Mouse (Mus musculus): ENCODE data around the gene Gfpt2. TPM values are rescaled to one million over a fixed set of nuclear protein-coding genes. Genes with fewer than 3 reads are reported as not detected.

The Gfpt2 gene
- total and polyA plus RNA-seq, 3 experiments, result 0.04 TPM; not detected in 2

GRCm38 (mm10) chr11:49879950-49880642 lies 86.1 kb downstream of the Gfpt2 start:
- H3K27ac ChIP-seq (ENCODE audit: insufficient read depth, low read depth), result no peak overlapping the region
- dilution Hi-C loops (cut with MboI; ENCODE audit: extremely low pct_ligation_motif_present, extremely low pct_unique_long_range_greater_than_20kb, low sequenced_read_pairs), result no loop called here
- in situ Hi-C loops (cut with MboI; ENCODE audit: low pct_ligation_motif_present, low pct_unique_long_range_greater_than_20kb, low sequenced_read_pairs), result loop anchor here (10.0 kb wide), 1 partner anchor 165 kb away; the partner anchor contains the start of gene Cnot6
- H3K27me3 ChIP-seq (replicated peaks), result no peaks in the 10 kb centered on the region
- TF ChIP-seq PAX5 (IDR thresholded peaks at IDR 0.05; ENCODE audit: low read length), result no peak
- no peak for TF ChIP-seq USF1 (IDR thresholded peaks at IDR 0.05; ENCODE audit: low read depth, low read length)
- TF ChIP-seq POLR2A (IDR thresholded peaks at IDR 0.05; ENCODE audit: low read depth, low read length), result no peak
- no peak for TF ChIP-seq JUND (conservative IDR thresholded peaks at IDR 0.05; ENCODE audit: low read depth, low read length)
- no peak for TF ChIP-seq SIN3A (IDR thresholded peaks at IDR 0.05; ENCODE audit: low read length)
- no peak for TF ChIP-seq EP300 (IDR thresholded peaks at IDR 0.05; ENCODE audit: low read length)
- TF ChIP-seq NELFE (IDR thresholded peaks at IDR 0.05; ENCODE audit: low read depth, low read length), result no peak
- no peak for TF ChIP-seq ZKSCAN1 (IDR thresholded peaks at IDR 0.05; ENCODE audit: borderline replicate concordance, low read depth, low read length)
- TF ChIP-seq MAZ (IDR thresholded peaks at IDR 0.05; ENCODE audit: low read depth, low read length), result no peak
- TF ChIP-seq CHD2 (IDR thresholded peaks at IDR 0.05; ENCODE audit: low read length), result no peak
- TF ChIP-seq SMC3 (IDR thresholded peaks at IDR 0.05; ENCODE audit: low read depth, low read length), result no peak
- TF ChIP-seq TCF12 (IDR thresholded peaks at IDR 0.05; ENCODE audit: low read depth, low read length), result no peak
- peaks cover 13 to 70% of the 10 kb centered on the region in 2 experiments for H3K36me3 ChIP-seq (replicated peaks in 1 of 2; ENCODE audit: control insufficient read depth in 1 of 2, insufficient read depth in 1 of 2, low read length in 1 of 2)
- H3K9ac ChIP-seq (ENCODE audit: insufficient read depth, low read depth), result no peak overlapping the region
- H3K9me3 ChIP-seq (replicated peaks; ENCODE audit: low read length), result no peaks in the 10 kb centered on the region
- H3K79me2 ChIP-seq (replicated peaks; ENCODE audit: control insufficient read depth, extremely low read depth, insufficient read depth, poor library complexity, severe bottlenecking), result no peaks in the 10 kb centered on the region
- peaks cover 22 to 41% of the 10 kb centered on the region in 2 experiments for H3K4me1 ChIP-seq (ENCODE audit: control insufficient read depth in 1 of 2, insufficient read depth in 2 of 2)
- H3K4me2 ChIP-seq (ENCODE audit: insufficient read depth, low read depth, poor library complexity, severe bottlenecking), result no peak overlapping the region
- no peak for DNase-seq (ENCODE audit: extremely low read depth)
- H3K4me3 ChIP-seq (replicated peaks in 1 of 3; ENCODE audit: low read depth in 2 of 3, low read length in 2 of 3, poor library complexity in 1 of 3), result no peak overlapping the region

- in situ Hi-C loops (cut with MboI; ENCODE audit: low pct_ligation_motif_present, low pct_unique_long_range_greater_than_20kb, low sequenced_read_pairs), result loop anchor here (10.0 kb wide), 1 partner anchor 169 kb away; the partner anchor contains the start of gene Cnot6
- Histone ChIP-seq H3K36me3 (replicated peaks in 1 of 2; ENCODE audit: control insufficient read depth in 1 of 2, insufficient read depth in 1 of 2, low read length in 1 of 2) (peaks cover 9 to 62% of the 10 kb centered on the region in 2 experiments), H3K9ac (ENCODE audit: insufficient read depth, low read depth) (no peak overlapping the region)
These were observed 89.4 kb downstream of the Gfpt2 start for GRCm38 (mm10) chr11:49883394-49883793.

More at GRCm38 (mm10) chr11:49883394-49883793, 89.4 kb downstream of the Gfpt2 start:
- Histone ChIP-seq H3K9me3 (replicated peaks; ENCODE audit: low read length) (no peaks in the 10 kb centered on the region), H3K27me3 (replicated peaks) (no peaks in the 10 kb centered on the region), H3K4me1 (ENCODE audit: control insufficient read depth in 1 of 2, insufficient read depth in 2 of 2) (peaks cover 30 to 54% of the 10 kb centered on the region in 2 experiments), H3K79me2 (replicated peaks; ENCODE audit: control insufficient read depth, extremely low read depth, insufficient read depth, poor library complexity, severe bottlenecking) (no peaks in the 10 kb centered on the region), H3K4me2 (ENCODE audit: insufficient read depth, low read depth, poor library complexity, severe bottlenecking) (no peak overlapping the region), H3K4me3 (replicated peaks in 1 of 3; ENCODE audit: low read depth in 2 of 3, low read length in 2 of 3, poor library complexity in 1 of 3) (peak overlapping the region in 1 of 3 experiments; percentile 19), H3K27ac (ENCODE audit: insufficient read depth, low read depth) (no peak overlapping the region; the same call in 1 of the 2 replicates)
- peak; percentile 54 for DNase-seq (ENCODE audit: extremely low read depth)
- TF ChIP-seq ELF1 (IDR thresholded peaks at IDR 0.05; ENCODE audit: low read depth, low read length) (no peak), NRF1 (IDR thresholded peaks at IDR 0.05; ENCODE audit: low read depth, low read length) (no peak), ZKSCAN1 (IDR thresholded peaks at IDR 0.05; ENCODE audit: borderline replicate concordance, low read depth, low read length) (no peak), RAD21 (IDR thresholded peaks at IDR 0.05; ENCODE audit: low read depth, low read length) (no peak), CHD1 (IDR thresholded peaks at IDR 0.05; ENCODE audit: low read depth, low read length) (peak; percentile 93; the same call in 1 of the 2 replicates), BHLHE40 (IDR thresholded peaks at IDR 0.05; ENCODE audit: low read depth, low read length) (peak; percentile 92), HCFC1 (IDR thresholded peaks at IDR 0.05; ENCODE audit: low read depth, low read length) (no peak), ZC3H11A (IDR thresholded peaks at IDR 0.05; ENCODE audit: low read depth, low read length) (no peak), IRF4 (IDR thresholded peaks at IDR 0.05; ENCODE audit: low read depth, low read length) (peak; percentile 65; the same call in 1 of the 2 replicates), RCOR1 (conservative IDR thresholded peaks at IDR 0.05; ENCODE audit: low read depth, low read length) (no peak), MEF2A (IDR thresholded peaks at IDR 0.05; ENCODE audit: borderline replicate concordance, low read depth, low read length) (peak; percentile 62; the same call in 1 of the 2 replicates), EP300 (IDR thresholded peaks at IDR 0.05; ENCODE audit: low read length) (peak; percentile 81), JUN (IDR thresholded peaks at IDR 0.05; ENCODE audit: insufficient read depth, low read depth, low read length) (no peak), GABPA (IDR thresholded peaks at IDR 0.05; ENCODE audit: insufficient replicate concordance, low read depth, low read length) (no peak), ETS1 (conservative IDR thresholded peaks at IDR 0.05; ENCODE audit: low read depth, low read length) (peak; percentile 61; the same call in 1 of the 2 replicates), ZNF384 (IDR thresholded peaks at IDR 0.05; ENCODE audit: low read depth, low read length) (no peak), POLR2AphosphoS2 (IDR thresholded peaks at IDR 0.05; ENCODE audit: low read depth, low read length) (no peak), MAFK (IDR thresholded peaks at IDR 0.05; ENCODE audit: insufficient replicate concordance, low read length) (peak; percentile 57; the same call in 1 of the 2 replicates), CHD2 (IDR thresholded peaks at IDR 0.05; ENCODE audit: low read length) (no peak), POLR2A (IDR thresholded peaks at IDR 0.05; ENCODE audit: low read depth, low read length) (no peak), NELFE (IDR thresholded peaks at IDR 0.05; ENCODE audit: low read depth, low read length) (no peak), PAX5 (IDR thresholded peaks at IDR 0.05; ENCODE audit: low read length) (no peak), TBP (conservative IDR thresholded peaks at IDR 0.05; ENCODE audit: low read depth, low read length) (no peak)
- dilution Hi-C loops (cut with MboI; ENCODE audit: extremely low pct_ligation_motif_present, extremely low pct_unique_long_range_greater_than_20kb, low sequenced_read_pairs), result no loop called here

Data from CH12.LX (cell line).